Mouse (Mus musculus): ENCODE measurements around the gene Gsx2.

The Gsx2 gene

GRCm38 (mm10) chr5:75075383-75075941, at the start of gene Gsx2:
Gsx2 (plus strand) TSS chr5:75075601.
- peak; percentile 58 for DNase-seq (ENCODE audit: low read depth, low spot score)

- DNase-seq (ENCODE audit: low read depth, low spot score), result no peak
These were observed 39.9 kb upstream of the Gsx2 start for GRCm38 (mm10) chr5:75035475-75035874.

GRCm38 (mm10) chr5:75039307-75039706, 36.1 kb upstream of the Gsx2 start:
- DNase-seq (ENCODE audit: low read depth, low spot score), result no peak

- DNase-seq (ENCODE audit: low read depth, low spot score), result no peak
These were observed 32.4 kb upstream of the Gsx2 start for GRCm38 (mm10) chr5:75043011-75043445.

- DNase-seq (ENCODE audit: low read depth, low spot score), result peak; percentile 42
These were observed 31.6 kb upstream of the Gsx2 start for GRCm38 (mm10) chr5:75043621-75044301.

- peak; percentile 89 for DNase-seq (ENCODE audit: low read depth, low spot score)
These were observed 31.0 kb upstream of the Gsx2 start, which contains the start of gene Chic2 for GRCm38 (mm10) chr5:75044310-75044904. Chic2 (minus strand) TSS chr5:75044774.

- DNase-seq (ENCODE audit: low read depth, low spot score), result no peak
These were observed 30.0 kb upstream of the Gsx2 start for GRCm38 (mm10) chr5:75045371-75045770.

- DNase-seq (ENCODE audit: low read depth, low spot score), result no peak
These were observed 28.6 kb upstream of the Gsx2 start for GRCm38 (mm10) chr5:75046681-75047321.

GRCm38 (mm10) chr5:75051109-75051508, 24.3 kb upstream of the Gsx2 start:
- DNase-seq (ENCODE audit: low read depth, low spot score), result no peak

GRCm38 (mm10) chr5:75063177-75063576, 12.2 kb upstream of the Gsx2 start:
- DNase-seq (ENCODE audit: low read depth, low spot score), result no peak

- no peak for DNase-seq (ENCODE audit: low read depth, low spot score)
These were observed 8.7 kb upstream of the Gsx2 start for GRCm38 (mm10) chr5:75066715-75067114.

GRCm38 (mm10) chr5:75067125-75067756, 8.2 kb upstream of the Gsx2 start:
- DNase-seq (ENCODE audit: low read depth, low spot score), result peak; percentile 95

GRCm38 (mm10) chr5:75070132-75070531, 5.3 kb upstream of the Gsx2 start:
- DNase-seq (ENCODE audit: low read depth, low spot score), result peak; percentile 59

- DNase-seq (ENCODE audit: low read depth, low spot score), result peak; percentile 53
These were observed 4.6 kb upstream of the Gsx2 start for GRCm38 (mm10) chr5:75070656-75071375.

- no peak for DNase-seq (ENCODE audit: low read depth, low spot score)
These were observed 3.5 kb upstream of the Gsx2 start for GRCm38 (mm10) chr5:75071951-75072350.

- no peak for DNase-seq (ENCODE audit: low read depth, low spot score)
These were observed 2.9 kb upstream of the Gsx2 start for GRCm38 (mm10) chr5:75072532-75072931.

- DNase-seq (ENCODE audit: low read depth, low spot score), result no peak
These were observed 2.2 kb upstream of the Gsx2 start for GRCm38 (mm10) chr5:75073167-75073566.

- no peak for DNase-seq (ENCODE audit: low read depth, low spot score)
These were observed 1.7 kb upstream of the Gsx2 start for GRCm38 (mm10) chr5:75073684-75074083.

- no peak for DNase-seq (ENCODE audit: low read depth, low spot score)
These were observed 1.3 kb upstream of the Gsx2 start for GRCm38 (mm10) chr5:75074132-75074531.

GRCm38 (mm10) chr5:75074537-75075382, 641 bp upstream of the Gsx2 start:
- peak; percentile 28 for DNase-seq (ENCODE audit: low read depth, low spot score)
